Mouse (Mus musculus) forebrain, embryonic 16.5 days (tissue): ENCODE measurements around the gene Rbfox2. TPM values are rescaled to one million over a fixed set of nuclear protein-coding genes. Genes with fewer than 3 reads are reported as not detected.

ENCODE experiments used
- ATAC-seq: fragments of 200-750 bp; cut with Nextera tagmentation; 2 replicates; pipeline ENCODE4 v1.8.0; 2017; ENCODE audit warnings: mild to moderate bottlenecking, moderate library complexity
- H3K27ac ChIP-seq: fragments of 300-500 bp; sonication (generic); 2 replicates; pipeline ENCODE4 v1.5.1; 2014; ENCODE audit warnings: low read length, control low read depth
- H3K27me3 ChIP-seq: fragments of 300-500 bp; sonication (generic); replicated peaks from 2 replicates; pipeline ENCODE4 v1.6.1; 2014; ENCODE audit warnings: low read length; ENCODE audit not compliant: control insufficient read depth, insufficient read depth
- H3K36me3 ChIP-seq: fragments of 300-500 bp; sonication (generic); 2 replicates; pipeline ENCODE4 v1.6.1; 2014; ENCODE audit not compliant: control insufficient read depth, insufficient read depth
- H3K4me1 ChIP-seq: fragments of 300-500 bp; sonication (generic); replicated peaks from 2 replicates; pipeline ENCODE4 v1.6.1; 2014; ENCODE audit warnings: low read length; ENCODE audit not compliant: control insufficient read depth, insufficient read depth
- H3K4me2 ChIP-seq: fragments of 300-500 bp; sonication (generic); 2 replicates; pipeline ENCODE4 v1.6.1; 2014; ENCODE audit warnings: mild to moderate bottlenecking, low read length, control low read depth
- H3K4me3 ChIP-seq: fragments of 300-500 bp; sonication (generic); replicated peaks from 2 replicates; pipeline ENCODE4 v1.5.1; 2014; ENCODE audit warnings: mild to moderate bottlenecking, low read length, control low read depth
- H3K9ac ChIP-seq: fragments of 300-500 bp; sonication (generic); replicated peaks from 2 replicates; pipeline ENCODE4 v1.6.1; 2014; ENCODE audit warnings: low read depth, low read length, control low read depth
- H3K9me3 ChIP-seq: fragments of 300-500 bp; sonication (generic); 2 replicates; pipeline ENCODE4 v1.6.1; 2016; ENCODE audit warnings: low read length; ENCODE audit not compliant: control insufficient read depth
- WGBS: fragments of 180-500 bp; shearing (Covaris S2); extraction: QIAGEN DNeasy Blood & Tissue Kit; methylation state at CpG from one replicate; pipeline ENCODE4 v1.1.7; 2014; 5-methylcytosine and 5-hydroxymethylcytosine counted together
- polyA plus RNA-seq: library from polyadenylated mRNA; unstranded; fragments of >200 nt; fragmentation: Nextera tagmentation; extraction: Ambion mirVana; gene quantifications from 2 replicates; pipeline ENCODE4 v1.2.1, GENCODE M21; 2015

Rbfox2 gene
- 212 and 226 TPM in 2 replicates for polyA plus RNA-seq

DNA sequence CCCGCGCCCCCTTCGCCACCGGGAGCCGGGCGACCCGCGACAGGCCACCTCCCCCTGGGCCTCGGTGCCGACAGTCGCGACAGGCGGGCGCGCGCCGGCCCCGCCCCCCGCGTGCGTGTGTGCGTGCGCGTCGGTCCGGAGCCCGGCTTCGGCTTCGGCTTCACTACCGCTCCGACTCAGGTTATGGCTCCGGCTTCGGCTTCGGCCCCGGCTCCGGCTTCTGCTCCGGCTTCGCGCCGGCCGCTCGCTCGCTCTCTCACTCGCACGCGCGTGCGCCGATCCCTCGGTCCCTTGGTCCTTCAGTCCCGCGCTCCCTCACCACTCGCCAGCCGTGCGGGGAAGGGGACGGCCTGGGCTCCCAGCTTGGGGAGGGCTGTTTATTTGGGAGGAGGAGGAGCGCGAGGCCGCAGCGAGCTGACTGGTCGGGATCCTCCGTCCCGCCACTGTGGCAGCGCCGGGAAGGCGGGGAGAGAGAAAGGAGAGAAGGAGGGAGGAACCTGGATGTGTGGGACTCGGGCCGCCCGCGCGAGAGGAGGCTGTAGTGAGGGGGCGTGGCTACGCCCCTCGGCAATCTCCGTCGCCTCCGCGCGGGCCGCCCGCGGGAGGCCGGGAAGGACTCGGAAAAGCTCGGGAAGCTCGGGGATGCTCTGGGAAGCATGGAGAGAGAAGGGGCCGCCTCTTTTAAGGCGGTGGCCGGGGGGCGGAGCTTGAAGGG, at the start of gene Rbfox2:
Gene Rbfox2, minus strand, starts transcription at position 458 of the 715 bp plus-strand sequence.
- Histone ChIP-seq H3K27ac (peak within 1 kb of the TSS; percentile 100), H3K4me1 (peaks cover 25% of the 10 kb centered on the region), H3K27me3 (no peaks in the 10 kb centered on the region), H3K9ac (peak within 1 kb of the TSS; percentile 94), H3K4me3 (peak within 1 kb of the TSS; percentile 97), H3K36me3 (no peaks in the 10 kb centered on the region), H3K4me2 (peak within 1 kb of the TSS; percentile 74), H3K9me3 (no peaks in the 10 kb centered on the region)
- WGBS = under 1% methylated on average over 79 of the region's 90 CpGs
- peak; percentile 95 for ATAC-seq

DNA sequence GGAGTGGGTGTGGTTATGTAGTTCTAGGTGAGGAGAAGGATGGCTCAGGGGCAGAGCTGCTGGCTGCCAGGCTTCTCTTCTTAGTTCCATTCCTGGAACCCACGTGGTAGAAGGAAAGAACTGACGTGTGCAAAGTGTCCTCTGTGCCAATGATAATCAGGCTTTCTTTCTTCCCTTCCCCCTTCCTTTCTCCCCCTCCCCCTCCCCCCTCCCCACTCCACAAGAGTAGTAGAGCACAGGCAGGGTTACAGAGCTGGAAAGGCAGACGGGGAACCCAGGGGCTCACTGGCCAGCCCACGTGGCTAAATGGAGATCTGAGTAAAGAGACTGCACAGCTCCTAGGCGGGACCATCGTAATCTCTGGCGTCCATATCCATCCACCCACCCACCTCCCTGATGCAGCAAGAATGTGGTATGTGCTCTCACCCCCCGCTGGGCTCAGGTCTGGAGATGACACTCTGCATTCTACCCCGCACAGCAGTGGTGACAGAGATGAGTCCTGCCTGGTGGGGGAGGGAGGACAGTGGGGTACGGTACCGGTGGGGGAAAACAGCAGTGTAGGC, 49.5 kb upstream of the Rbfox2 start:
- H3K9me3 ChIP-seq = no peaks in the 10 kb centered on the region
- peak overlapping the region; percentile 14; the same call in 1 of the 2 replicates for H3K27ac ChIP-seq
- H3K9ac ChIP-seq = peak overlapping the region; percentile 35; the same call in 1 of the 2 replicates
- H3K4me2 ChIP-seq = peak overlapping the region; percentile 40
- H3K4me1 ChIP-seq = peaks cover 34% of the 10 kb centered on the region
- ATAC-seq = peak; percentile 44
- H3K27me3 ChIP-seq = no peaks in the 10 kb centered on the region
- 14% methylated on average over 11 of the region's 11 CpGs for WGBS
- no peaks in the 10 kb centered on the region for H3K36me3 ChIP-seq
- H3K4me3 ChIP-seq = no peak overlapping the region

DNA sequence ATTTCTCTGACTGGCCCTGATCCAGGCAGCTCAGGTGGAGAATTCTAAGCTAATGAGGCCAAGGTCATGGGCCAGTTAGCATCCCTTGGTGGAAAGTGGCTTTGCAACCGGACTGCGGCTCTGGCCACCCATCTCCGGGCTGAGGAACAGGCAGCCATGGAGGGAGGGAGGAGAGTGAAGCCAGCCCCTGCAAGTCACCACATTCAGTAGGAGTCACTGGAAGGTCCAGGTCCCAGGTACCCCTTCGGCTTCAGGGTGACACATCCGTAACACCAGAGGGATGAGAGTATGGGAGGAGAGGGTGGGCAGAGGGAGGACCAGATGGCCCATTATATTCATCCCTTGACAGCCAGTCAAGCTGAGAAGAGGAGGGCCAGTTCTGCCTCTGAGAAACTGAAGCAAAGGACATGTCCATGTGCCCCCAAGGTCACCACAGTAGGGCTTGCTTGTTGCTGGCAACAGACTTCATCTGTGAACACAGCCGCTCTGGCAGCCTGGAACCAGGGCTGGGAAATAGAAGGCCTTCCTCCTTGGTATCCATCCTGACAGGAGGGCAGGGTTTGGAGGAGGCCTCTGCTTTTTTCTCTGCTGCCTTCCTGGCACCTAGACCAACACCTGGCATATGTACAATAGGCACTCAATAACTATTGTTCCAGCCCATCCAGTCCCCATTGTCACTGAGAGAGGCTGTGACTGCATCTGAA, 48.2 kb upstream of the Rbfox2 start:
- Histone ChIP-seq H3K9me3 (no peaks in the 10 kb centered on the region), H3K27ac (peak overlapping the region; percentile 29), H3K4me2 (no peak overlapping the region), H3K4me1 (peaks cover 34% of the 10 kb centered on the region), H3K9ac (peak overlapping the region; percentile 26; the same call in 1 of the 2 replicates), H3K27me3 (no peaks in the 10 kb centered on the region), H3K36me3 (no peaks in the 10 kb centered on the region), H3K4me3 (no peak overlapping the region)
- 55% methylated on average over 6 of the region's 6 CpGs for WGBS
- ATAC-seq = no peak

DNA sequence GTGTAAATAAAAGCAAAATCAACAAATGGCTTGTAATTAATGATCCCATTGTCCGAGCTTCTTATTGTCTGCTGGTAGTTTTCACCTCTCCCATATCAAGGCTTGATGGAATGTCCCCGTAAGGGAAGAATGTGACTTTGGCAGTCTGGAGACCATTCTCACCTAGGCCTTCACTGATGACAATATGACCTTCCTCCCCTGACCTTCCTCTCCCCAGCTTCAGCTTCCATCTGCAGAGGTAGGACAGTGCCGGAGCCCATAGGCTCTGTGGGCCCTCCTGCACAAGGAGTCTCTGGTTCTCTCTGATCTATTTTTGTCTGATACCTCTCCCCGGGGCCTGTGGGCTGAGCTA, 47.7 kb upstream of the Rbfox2 start:
- Histone ChIP-seq H3K9ac (no peak overlapping the region), H3K27ac (no peak overlapping the region), H3K9me3 (no peaks in the 10 kb centered on the region), H3K4me2 (no peak overlapping the region), H3K4me3 (no peak overlapping the region), H3K4me1 (peaks cover 34% of the 10 kb centered on the region), H3K36me3 (no peaks in the 10 kb centered on the region), H3K27me3 (no peaks in the 10 kb centered on the region)
- WGBS = 58% methylated on average over 4 of the region's 4 CpGs
- no peak for ATAC-seq

DNA sequence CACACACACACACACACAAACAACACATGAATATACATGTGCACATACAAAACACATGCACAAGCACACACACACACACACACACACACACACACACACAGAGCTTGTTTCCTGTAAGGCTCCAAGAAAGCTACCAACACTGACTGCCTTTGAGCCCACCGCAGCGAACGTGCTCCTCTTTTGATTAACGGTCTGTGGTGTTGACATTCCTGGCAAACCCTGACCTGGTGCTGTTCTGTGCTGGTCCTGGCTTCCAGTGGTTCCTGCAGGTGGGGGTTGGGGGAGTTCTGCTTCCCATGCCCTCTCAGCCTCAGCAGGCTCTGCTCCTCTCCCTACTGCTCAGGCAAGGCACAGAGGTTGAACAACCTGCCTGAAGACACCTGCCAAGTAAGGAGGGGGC, 47.0 kb upstream of the Rbfox2 start:
- no peaks in the 10 kb centered on the region for H3K36me3 ChIP-seq
- H3K4me1 ChIP-seq = peaks cover 30% of the 10 kb centered on the region
- no peak for ATAC-seq
- no peaks in the 10 kb centered on the region for H3K27me3 ChIP-seq
- H3K9ac ChIP-seq = no peak overlapping the region
- H3K27ac ChIP-seq = no peak overlapping the region
- 49% methylated on average over 4 of the region's 4 CpGs for WGBS
- H3K9me3 ChIP-seq = no peaks in the 10 kb centered on the region
- no peak overlapping the region for H3K4me3 ChIP-seq
- no peak overlapping the region for H3K4me2 ChIP-seq

DNA sequence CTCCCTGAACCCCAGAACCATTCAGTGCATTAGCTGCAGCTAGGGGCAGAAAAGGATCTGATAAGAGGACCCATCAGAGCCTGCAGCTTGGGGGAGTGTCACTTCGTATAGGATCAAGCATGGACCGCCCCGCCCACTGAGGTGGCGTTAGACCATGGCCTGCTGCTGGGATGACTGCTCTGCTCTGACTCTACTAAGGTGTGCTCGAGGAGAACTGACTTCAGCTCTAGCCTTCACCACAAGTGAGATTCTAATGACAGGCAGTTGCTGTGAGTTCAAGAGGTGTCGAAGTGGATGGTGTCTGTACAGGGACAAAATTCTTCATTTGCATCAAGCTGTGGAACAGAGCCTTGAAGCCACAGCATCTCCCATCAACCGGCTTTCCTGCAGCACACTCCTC, 46.1 kb upstream of the Rbfox2 start:
- Histone ChIP-seq H3K4me3 (no peak overlapping the region), H3K4me1 (peaks cover 28% of the 10 kb centered on the region), H3K27me3 (no peaks in the 10 kb centered on the region), H3K36me3 (no peaks in the 10 kb centered on the region), H3K9me3 (no peaks in the 10 kb centered on the region), H3K27ac (no peak overlapping the region), H3K4me2 (no peak overlapping the region), H3K9ac (no peak overlapping the region)
- no peak for ATAC-seq
- WGBS = 66% methylated on average over 7 of the region's 7 CpGs

DNA sequence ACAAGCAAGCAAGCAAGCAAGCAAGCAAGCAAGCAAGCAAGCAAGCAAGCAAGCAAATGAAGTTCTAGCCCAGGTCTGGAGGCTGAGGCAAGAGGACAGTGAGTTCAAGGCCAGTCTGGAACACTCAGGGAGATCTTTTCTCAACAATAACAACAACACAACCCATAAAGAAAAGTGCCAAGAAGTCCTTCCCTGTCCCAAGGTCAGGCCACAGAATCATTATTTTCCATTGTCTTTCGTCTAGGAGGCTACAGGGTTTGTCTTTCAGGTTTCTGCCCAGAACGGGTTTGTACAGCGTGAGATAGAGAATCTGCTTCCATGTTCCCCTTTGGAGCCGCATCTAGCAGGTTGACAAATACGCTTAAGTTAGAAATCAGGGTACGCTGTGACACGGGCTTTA, 43.3 kb upstream of the Rbfox2 start:
- no peak for ATAC-seq
- H3K36me3 ChIP-seq = no peaks in the 10 kb centered on the region
- WGBS = 90% methylated on average over 7 of the region's 7 CpGs
- no peak overlapping the region for H3K27ac ChIP-seq
- H3K4me1 ChIP-seq = peaks cover 10% of the 10 kb centered on the region
- no peak overlapping the region for H3K4me3 ChIP-seq
- H3K27me3 ChIP-seq = no peaks in the 10 kb centered on the region
- no peaks in the 10 kb centered on the region for H3K9me3 ChIP-seq
- H3K9ac ChIP-seq = no peak overlapping the region
- no peak overlapping the region for H3K4me2 ChIP-seq

DNA sequence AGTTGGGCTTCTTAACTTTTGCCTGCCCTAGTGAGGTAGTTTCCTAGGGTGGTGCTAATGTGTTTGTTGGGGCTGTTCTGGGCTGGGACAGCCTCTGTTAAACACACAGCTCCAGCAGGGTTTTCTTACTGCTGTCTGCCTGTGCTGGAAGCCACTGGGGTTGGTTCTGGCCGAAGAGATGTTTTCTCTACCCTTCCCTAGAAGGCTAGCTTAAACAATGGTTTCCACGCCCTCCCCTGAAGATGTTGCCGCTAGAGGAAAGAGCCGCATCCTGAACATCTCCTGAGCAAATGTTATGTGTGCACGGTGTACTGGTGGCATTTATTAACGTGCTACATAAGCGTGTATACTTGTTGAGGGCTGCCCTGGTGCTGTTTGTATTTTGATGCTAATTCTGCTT, 41.3 kb upstream of the Rbfox2 start:
- Histone ChIP-seq H3K9ac (no peak overlapping the region), H3K36me3 (no peaks in the 10 kb centered on the region), H3K9me3 (no peaks in the 10 kb centered on the region), H3K4me2 (no peak overlapping the region), H3K4me1 (peaks cover 9% of the 10 kb centered on the region), H3K27ac (no peak overlapping the region), H3K27me3 (no peaks in the 10 kb centered on the region), H3K4me3 (no peak overlapping the region)
- ATAC-seq = no peak
- WGBS = 77% methylated on average over 7 of the region's 7 CpGs
